Mouse (Mus musculus): ENCODE data around the gene Cux2. TPM values are rescaled to one million over a fixed set of nuclear protein-coding genes. Genes with fewer than 3 reads are reported as not detected.
A peak's percentile ranks its signal among the peaks of the same experiment; 100 is the strongest.

Gene Cux2
- polyA plus RNA-seq, 1 experiment from 2014 or later, result 9.0 TPM

DNA sequence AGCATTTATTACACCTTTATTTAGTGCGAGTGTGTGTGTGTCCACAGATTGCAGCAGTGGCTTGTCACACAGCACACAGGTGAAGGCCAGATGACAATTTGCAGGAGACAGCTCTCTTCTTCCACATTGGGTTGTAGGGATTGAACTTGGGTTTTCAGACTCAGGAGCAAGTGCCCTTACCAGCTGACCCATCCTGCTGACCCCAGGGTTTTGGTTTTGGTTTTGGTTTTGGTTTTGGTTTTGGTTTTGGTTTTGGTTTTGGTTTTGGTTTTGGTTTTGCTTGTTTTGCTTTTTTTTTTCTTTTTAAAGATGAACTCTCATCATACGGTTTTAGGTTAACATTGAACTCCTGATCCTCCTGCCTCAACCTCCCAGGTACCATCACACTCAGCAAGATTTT lies 33.4 kb upstream of the Cux2 start:
- Histone ChIP-seq H3K27ac (ENCODE audit: low read length) (no peak overlapping the region), H3K27me3 (ENCODE audit: insufficient read depth, low read length) (no peaks in the 10 kb centered on the region), H3K36me3 (ENCODE audit: insufficient read depth, low read length) (no peaks in the 10 kb centered on the region), H3K4me3 (ENCODE audit: low read length) (no peak overlapping the region), H3K4me1 (ENCODE audit: insufficient read depth, low read length) (no peaks in the 10 kb centered on the region), H3K9me3 (ENCODE audit: low read length) (no peaks in the 10 kb centered on the region), H3K4me2 (replicated peaks; ENCODE audit: low read depth, low read length) (no peak overlapping the region), H3K9ac (replicated peaks; ENCODE audit: low read length) (no peak overlapping the region)
- 86% methylated on average over 2 of the region's 2 CpGs for WGBS
- ATAC-seq (ENCODE audit: low FRiP score, low TSS enrichment), result no peak

DNA sequence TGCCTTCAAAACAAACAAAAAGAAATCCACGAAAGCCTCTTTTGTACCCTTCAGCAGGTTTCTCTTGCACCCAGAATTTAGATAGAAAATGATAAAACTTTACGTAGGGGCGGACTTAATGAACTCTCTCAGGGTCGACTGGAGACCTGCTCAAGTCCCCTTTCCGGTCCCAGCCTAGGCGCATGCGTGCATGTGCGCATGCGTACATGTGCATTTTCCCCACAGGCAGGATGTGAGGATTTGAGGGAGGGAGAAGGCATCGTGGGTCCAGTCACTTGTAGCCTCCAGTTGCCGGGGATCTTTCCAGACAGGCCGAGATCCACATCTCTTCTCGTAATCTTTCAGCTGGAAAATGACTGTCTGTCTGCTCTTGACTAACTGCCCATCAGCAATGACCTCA lies 31.6 kb upstream of the Cux2 start:
- 79% methylated on average over 13 of the region's 13 CpGs for WGBS
- no peak overlapping the region for H3K9ac ChIP-seq (replicated peaks; ENCODE audit: low read length)
- no peaks in the 10 kb centered on the region for H3K9me3 ChIP-seq (ENCODE audit: low read length)
- H3K4me2 ChIP-seq (replicated peaks; ENCODE audit: low read depth, low read length), result no peak overlapping the region
- no peaks in the 10 kb centered on the region for H3K27me3 ChIP-seq (ENCODE audit: insufficient read depth, low read length)
- no peak for ATAC-seq (ENCODE audit: low FRiP score, low TSS enrichment)
- H3K4me1 ChIP-seq (ENCODE audit: insufficient read depth, low read length), result peaks cover 12% of the 10 kb centered on the region
- H3K36me3 ChIP-seq (ENCODE audit: insufficient read depth, low read length), result no peaks in the 10 kb centered on the region
- H3K4me3 ChIP-seq (ENCODE audit: low read length), result no peak overlapping the region
- H3K27ac ChIP-seq (ENCODE audit: low read length), result no peak overlapping the region

DNA sequence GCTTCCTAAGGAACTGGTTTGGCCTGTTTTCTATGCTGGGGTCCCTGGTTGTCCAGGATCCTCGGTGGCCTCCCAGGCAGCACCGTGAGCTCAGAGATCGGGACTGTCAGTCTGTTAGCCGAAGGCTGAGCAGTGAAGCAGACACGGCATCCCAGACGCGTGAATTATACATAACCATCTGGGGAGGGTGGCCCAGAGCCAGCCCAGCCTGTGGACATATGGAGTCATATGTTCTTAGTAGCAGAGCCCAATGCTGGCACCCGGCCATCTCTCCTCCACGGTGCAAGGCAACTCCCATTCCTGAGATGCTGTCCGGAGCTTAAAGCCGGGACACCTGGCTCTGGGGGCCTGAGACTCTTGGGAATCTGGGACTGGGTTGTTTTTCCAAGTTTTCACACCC lies 31.0 kb upstream of the Cux2 start:
- H3K27me3 ChIP-seq (ENCODE audit: insufficient read depth, low read length), result no peaks in the 10 kb centered on the region
- no peak overlapping the region for H3K9ac ChIP-seq (replicated peaks; ENCODE audit: low read length)
- H3K36me3 ChIP-seq (ENCODE audit: insufficient read depth, low read length), result no peaks in the 10 kb centered on the region
- 50% methylated on average over 11 of the region's 11 CpGs for WGBS
- no peak for ATAC-seq (ENCODE audit: low FRiP score, low TSS enrichment)
- peaks cover 16% of the 10 kb centered on the region for H3K4me1 ChIP-seq (ENCODE audit: insufficient read depth, low read length)
- H3K9me3 ChIP-seq (ENCODE audit: low read length), result no peaks in the 10 kb centered on the region
- H3K4me3 ChIP-seq (ENCODE audit: low read length), result no peak overlapping the region
- no peak overlapping the region for H3K4me2 ChIP-seq (replicated peaks; ENCODE audit: low read depth, low read length)
- H3K27ac ChIP-seq (ENCODE audit: low read length), result no peak overlapping the region

DNA sequence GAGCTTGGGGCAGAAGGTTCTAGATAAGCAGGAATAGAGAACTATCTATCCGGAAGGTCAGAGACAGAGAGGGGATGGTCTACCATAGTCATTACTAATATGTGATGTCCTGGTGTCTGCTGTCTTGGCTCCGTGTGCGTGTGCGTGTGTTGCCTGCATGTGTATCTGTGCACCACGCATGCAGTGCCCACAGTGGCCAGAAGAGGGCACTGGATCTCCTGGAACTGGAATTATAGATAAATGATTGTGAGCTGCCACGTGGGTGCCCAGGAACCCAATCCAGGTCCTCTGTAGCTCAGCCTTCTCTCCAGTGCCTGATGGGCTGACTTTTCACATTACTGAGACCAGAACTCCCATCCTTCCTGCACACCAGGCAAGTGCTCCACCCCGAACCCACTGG lies 29.9 kb upstream of the Cux2 start:
- Histone ChIP-seq H3K9me3 (ENCODE audit: low read length) (no peaks in the 10 kb centered on the region), H3K4me3 (ENCODE audit: low read length) (no peak overlapping the region), H3K27me3 (ENCODE audit: insufficient read depth, low read length) (no peaks in the 10 kb centered on the region), H3K9ac (replicated peaks; ENCODE audit: low read length) (no peak overlapping the region), H3K27ac (ENCODE audit: low read length) (no peak overlapping the region), H3K4me2 (replicated peaks; ENCODE audit: low read depth, low read length) (no peak overlapping the region), H3K4me1 (ENCODE audit: insufficient read depth, low read length) (peaks cover 16% of the 10 kb centered on the region), H3K36me3 (ENCODE audit: insufficient read depth, low read length) (no peaks in the 10 kb centered on the region)
- no peak for ATAC-seq (ENCODE audit: low FRiP score, low TSS enrichment)
- 80% methylated on average over 7 of the region's 7 CpGs for WGBS

DNA sequence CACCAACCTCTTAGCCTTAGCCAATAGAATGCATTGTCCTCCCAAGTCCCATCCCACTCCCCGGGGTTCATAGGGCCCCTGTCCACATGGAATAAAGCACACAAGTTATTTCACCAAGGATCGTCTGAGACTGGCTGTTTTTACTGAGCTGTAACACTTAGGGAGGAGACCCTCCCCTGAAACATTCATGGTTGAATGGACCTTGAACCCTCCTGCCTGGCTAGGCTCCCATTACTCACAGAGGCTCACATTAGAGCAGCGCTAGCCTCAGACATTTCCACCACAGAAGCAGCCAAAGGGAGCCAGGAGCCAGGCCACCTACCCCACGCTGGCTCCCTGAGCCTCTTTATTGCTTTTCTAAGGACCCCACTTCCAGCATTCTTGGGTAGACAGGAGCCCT lies 27.3 kb upstream of the Cux2 start:
- WGBS, result 34% methylated on average over 4 of the region's 4 CpGs
- peak; percentile 74 for ATAC-seq (ENCODE audit: low FRiP score, low TSS enrichment)
- peak overlapping the region; percentile 25; the same call in 1 of the 2 replicates for H3K27ac ChIP-seq (ENCODE audit: low read length)

DNA sequence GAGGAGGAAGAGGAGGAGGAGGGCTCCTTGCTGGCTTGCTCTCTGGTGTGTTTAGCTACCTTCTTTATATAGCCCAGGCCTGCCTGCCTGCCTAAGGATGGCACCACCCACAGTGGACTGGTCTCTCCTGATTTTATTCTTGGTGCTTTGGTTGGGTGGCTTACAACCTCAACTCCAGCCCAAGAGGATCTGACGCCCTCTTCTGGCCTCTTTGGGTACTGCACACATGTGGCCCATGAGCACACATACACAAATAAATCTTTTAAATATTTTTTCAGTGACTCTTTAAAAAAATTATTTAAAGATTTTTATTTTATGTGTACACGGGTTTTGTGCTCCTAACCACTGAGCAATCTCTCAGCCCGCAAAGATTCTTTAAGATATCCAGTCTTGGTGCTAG lies 25.8 kb upstream of the Cux2 start:
- no peak overlapping the region for H3K4me3 ChIP-seq (ENCODE audit: low read length)
- WGBS, result 59% methylated on average over 3 of the region's 3 CpGs
- no peaks in the 10 kb centered on the region for H3K9me3 ChIP-seq (ENCODE audit: low read length)
- no peak overlapping the region for H3K27ac ChIP-seq (ENCODE audit: low read length)
- no peak for ATAC-seq (ENCODE audit: low FRiP score, low TSS enrichment)
- no peaks in the 10 kb centered on the region for H3K27me3 ChIP-seq (ENCODE audit: insufficient read depth, low read length)
- peaks cover 16% of the 10 kb centered on the region for H3K4me1 ChIP-seq (ENCODE audit: insufficient read depth, low read length)
- H3K9ac ChIP-seq (replicated peaks; ENCODE audit: low read length), result no peak overlapping the region
- no peak overlapping the region for H3K4me2 ChIP-seq (replicated peaks; ENCODE audit: low read depth, low read length)
- no peaks in the 10 kb centered on the region for H3K36me3 ChIP-seq (ENCODE audit: insufficient read depth, low read length)

More for the DNA sequence above, 27.3 kb upstream of the Cux2 start:
- Histone ChIP-seq H3K4me2 (replicated peaks; ENCODE audit: low read depth, low read length) (no peak overlapping the region), H3K36me3 (ENCODE audit: insufficient read depth, low read length) (no peaks in the 10 kb centered on the region), H3K27me3 (ENCODE audit: insufficient read depth, low read length) (no peaks in the 10 kb centered on the region), H3K4me3 (ENCODE audit: low read length) (no peak overlapping the region), H3K4me1 (ENCODE audit: insufficient read depth, low read length) (peaks cover 16% of the 10 kb centered on the region), H3K9ac (replicated peaks; ENCODE audit: low read length) (no peak overlapping the region), H3K9me3 (ENCODE audit: low read length) (no peaks in the 10 kb centered on the region)

DNA sequence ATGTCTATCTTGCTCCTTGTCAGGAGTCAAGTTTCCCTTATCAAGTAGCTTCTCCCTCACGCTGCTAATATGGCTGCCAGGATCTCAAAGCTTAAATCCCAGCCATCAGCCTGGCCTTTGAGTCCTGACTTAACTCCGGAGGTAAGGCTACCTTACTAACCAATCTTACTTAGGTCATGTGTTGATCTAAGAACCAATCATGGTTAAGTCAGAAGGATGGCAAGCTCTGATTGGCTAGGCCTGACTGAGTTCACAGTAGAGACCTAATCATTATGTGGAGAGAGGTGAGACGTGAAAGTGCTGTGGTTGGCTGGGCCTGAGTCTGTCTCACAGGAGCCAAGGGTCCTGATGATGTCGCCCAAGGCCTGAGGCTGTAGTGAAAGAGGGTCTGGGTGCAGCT lies 22.1 kb upstream of the Cux2 start:
- WGBS, result 75% methylated on average over 4 of the region's 4 CpGs
- Histone ChIP-seq H3K27me3 (ENCODE audit: insufficient read depth, low read length) (no peaks in the 10 kb centered on the region), H3K27ac (ENCODE audit: low read length) (no peak overlapping the region), H3K4me3 (ENCODE audit: low read length) (no peak overlapping the region), H3K4me2 (replicated peaks; ENCODE audit: low read depth, low read length) (no peak overlapping the region), H3K9ac (replicated peaks; ENCODE audit: low read length) (no peak overlapping the region), H3K9me3 (ENCODE audit: low read length) (no peaks in the 10 kb centered on the region), H3K4me1 (ENCODE audit: insufficient read depth, low read length) (peaks cover 9% of the 10 kb centered on the region), H3K36me3 (ENCODE audit: insufficient read depth, low read length) (no peaks in the 10 kb centered on the region)
- ATAC-seq (ENCODE audit: low FRiP score, low TSS enrichment), result no peak

DNA sequence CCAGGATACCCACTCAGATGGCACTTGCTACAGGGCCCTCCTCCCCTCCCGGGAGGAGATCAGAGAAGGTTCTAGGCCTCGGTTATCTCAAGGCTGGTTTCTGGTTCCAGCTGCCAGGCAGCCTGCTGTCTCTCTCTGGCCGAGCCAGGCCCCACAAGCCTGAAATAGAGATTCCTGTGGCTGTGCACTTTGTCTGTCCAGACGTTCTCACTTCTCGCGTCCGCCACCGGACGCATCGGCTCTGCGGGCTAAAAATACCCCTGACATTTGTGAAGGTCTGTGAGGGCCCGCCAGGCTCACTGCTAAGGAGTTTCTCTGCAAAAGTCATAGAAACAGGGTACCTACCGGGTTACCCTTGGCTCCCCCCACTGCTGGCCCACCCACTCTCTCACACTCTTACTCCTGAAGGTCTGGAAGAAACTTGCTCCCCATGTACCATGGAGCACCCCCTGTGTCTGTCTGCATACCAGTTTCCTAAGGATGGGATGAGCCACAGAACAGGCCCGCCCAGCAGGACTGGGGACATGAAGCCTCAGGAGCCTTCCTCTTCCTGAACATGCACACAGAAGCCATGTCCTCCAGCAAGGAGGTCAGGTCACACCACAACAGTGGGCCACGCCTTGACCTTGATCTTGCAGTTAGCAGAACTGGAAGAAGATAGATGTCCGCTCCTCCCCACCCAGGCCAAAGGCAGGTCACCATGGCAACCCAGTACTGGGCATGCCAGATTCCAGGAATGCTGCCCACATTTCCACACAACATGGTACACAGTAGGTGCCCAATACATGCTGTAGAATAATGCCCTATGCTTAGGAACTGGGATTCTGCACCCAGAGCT lies 21.3 kb upstream of the Cux2 start:
- no peak; the same call in 1 of the 2 replicates for ATAC-seq (ENCODE audit: low FRiP score, low TSS enrichment)
- Histone ChIP-seq H3K9me3 (ENCODE audit: low read length) (no peaks in the 10 kb centered on the region), H3K4me2 (replicated peaks; ENCODE audit: low read depth, low read length) (no peak overlapping the region), H3K36me3 (ENCODE audit: insufficient read depth, low read length) (no peaks in the 10 kb centered on the region), H3K9ac (replicated peaks; ENCODE audit: low read length) (no peak overlapping the region), H3K4me1 (ENCODE audit: insufficient read depth, low read length) (peaks cover 1% of the 10 kb centered on the region), H3K27me3 (ENCODE audit: insufficient read depth, low read length) (no peaks in the 10 kb centered on the region), H3K4me3 (ENCODE audit: low read length) (no peak overlapping the region), H3K27ac (ENCODE audit: low read length) (peak overlapping the region; percentile 6; the same call in 1 of the 2 replicates)
- 73% methylated on average over 16 of the region's 16 CpGs for WGBS

DNA sequence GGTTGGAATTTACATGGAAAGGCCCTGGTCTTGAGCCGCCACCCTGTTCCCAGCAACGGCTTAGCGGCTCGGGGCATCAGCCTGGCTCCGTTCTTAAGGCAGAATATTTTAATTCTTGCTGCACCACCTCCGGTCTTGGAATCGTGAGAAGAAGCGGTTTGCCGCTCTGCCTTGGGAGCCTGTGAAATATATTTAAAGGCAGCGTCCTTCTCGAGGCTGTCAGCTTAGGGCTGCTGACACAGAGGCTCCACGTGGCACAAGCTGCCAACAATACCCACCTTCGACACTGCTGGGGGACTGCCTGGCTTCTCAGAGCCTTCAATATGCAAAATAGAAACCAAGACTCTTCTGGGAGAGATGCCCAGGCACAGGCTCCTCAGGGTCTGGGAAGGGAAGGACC lies 18.7 kb upstream of the Cux2 start:
- Histone ChIP-seq H3K27ac (ENCODE audit: low read length) (no peak overlapping the region), H3K4me2 (replicated peaks; ENCODE audit: low read depth, low read length) (no peak overlapping the region), H3K4me1 (ENCODE audit: insufficient read depth, low read length) (no peaks in the 10 kb centered on the region), H3K9me3 (ENCODE audit: low read length) (no peaks in the 10 kb centered on the region), H3K36me3 (ENCODE audit: insufficient read depth, low read length) (no peaks in the 10 kb centered on the region), H3K4me3 (ENCODE audit: low read length) (no peak overlapping the region), H3K27me3 (ENCODE audit: insufficient read depth, low read length) (no peaks in the 10 kb centered on the region), H3K9ac (replicated peaks; ENCODE audit: low read length) (no peak overlapping the region)
- WGBS, result 83% methylated on average over 13 of the region's 13 CpGs
- ATAC-seq (ENCODE audit: low FRiP score, low TSS enrichment), result no peak

DNA sequence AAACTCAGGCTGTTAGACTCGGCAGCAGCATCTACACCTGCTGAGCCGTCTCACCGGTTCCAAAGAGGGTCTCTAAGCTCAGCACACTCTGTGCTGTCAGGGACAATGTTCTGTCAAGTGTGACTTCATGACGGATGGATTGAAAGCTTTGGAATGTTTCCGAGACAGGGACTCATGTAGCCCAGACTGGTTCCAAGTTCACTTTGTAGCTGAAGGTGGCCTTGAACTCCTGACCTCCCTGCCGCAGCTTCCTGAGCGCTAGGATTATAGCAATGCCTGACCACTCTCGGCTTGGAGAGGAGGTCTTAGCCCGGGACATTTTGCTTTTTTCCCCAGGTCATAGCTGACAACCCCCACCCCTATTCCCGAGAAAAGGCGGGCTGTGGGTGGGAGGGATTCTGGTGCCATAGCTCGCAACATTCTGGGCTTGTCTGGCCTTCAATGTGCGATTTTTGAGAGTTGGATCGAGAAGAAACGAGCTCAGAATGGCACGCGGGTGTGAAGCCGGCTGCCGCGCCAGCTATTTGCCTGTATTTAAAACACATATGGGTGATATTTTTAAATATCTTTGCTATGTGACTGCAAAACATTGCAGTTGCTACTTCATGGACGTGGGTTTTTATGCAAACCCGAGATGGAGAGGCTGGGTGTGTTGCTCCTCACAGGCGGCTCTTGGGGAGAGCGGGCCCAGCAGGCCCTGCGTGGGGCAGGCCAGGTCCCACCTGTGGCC lies 13.5 kb upstream of the Cux2 start:
- no peak for ATAC-seq (ENCODE audit: low FRiP score, low TSS enrichment)
- Histone ChIP-seq H3K9me3 (ENCODE audit: low read length) (no peaks in the 10 kb centered on the region), H3K27ac (ENCODE audit: low read length) (no peak overlapping the region), H3K4me3 (ENCODE audit: low read length) (no peak overlapping the region), H3K36me3 (ENCODE audit: insufficient read depth, low read length) (no peaks in the 10 kb centered on the region), H3K27me3 (ENCODE audit: insufficient read depth, low read length) (no peaks in the 10 kb centered on the region), H3K9ac (replicated peaks; ENCODE audit: low read length) (no peak overlapping the region), H3K4me2 (replicated peaks; ENCODE audit: low read depth, low read length) (no peak overlapping the region), H3K4me1 (ENCODE audit: insufficient read depth, low read length) (peaks cover 24% of the 10 kb centered on the region)
- 63% methylated on average over 25 of the region's 25 CpGs for WGBS
